Mouse (Mus musculus): ENCODE results near the gene 1700042G07Rik. TPM values are rescaled to one million over a fixed set of nuclear protein-coding genes. Genes with fewer than 3 reads are reported as not detected.

Gene 1700042G07Rik
- total and polyA plus RNA-seq, 2 experiments from 2014 or later: not detected

DNA sequence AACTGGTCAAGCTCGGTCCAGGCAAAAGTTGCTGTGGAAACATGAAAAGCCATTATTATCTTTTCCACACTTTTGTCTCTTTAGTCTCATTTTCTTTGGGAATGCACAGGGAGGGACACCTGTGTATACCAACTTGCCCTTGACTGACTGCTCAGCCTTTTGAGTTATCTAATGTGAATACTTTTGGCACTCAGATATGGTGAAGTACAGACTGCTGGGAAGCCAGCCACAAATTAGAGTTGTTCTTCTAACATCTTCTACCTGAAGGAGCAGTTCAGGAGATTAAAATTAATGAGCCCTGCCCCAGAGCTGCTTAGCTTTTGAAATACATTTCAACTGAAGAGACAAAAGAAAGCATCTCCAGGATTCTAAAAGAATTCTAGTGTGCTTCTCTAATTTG, 45.9 kb downstream of the 1700042G07Rik start:
- H3K27me3 ChIP-seq (ENCODE audit: insufficient read depth, low read length): no peaks in the 10 kb centered on the region
- no peak overlapping the region for H3K9ac ChIP-seq (replicated peaks; ENCODE audit: low read length, poor library complexity, severe bottlenecking)
- no peak overlapping the region for H3K27ac ChIP-seq (ENCODE audit: low read depth, low read length)
- H3K9me3 ChIP-seq (ENCODE audit: low read length): no peaks in the 10 kb centered on the region
- no peak overlapping the region for H3K4me2 ChIP-seq (ENCODE audit: low read depth, low read length, poor library complexity, severe bottlenecking)
- DNase-seq (ENCODE audit: low spot score) (no peak), ATAC-seq (ENCODE audit: low FRiP score) (no peak)
- H3K4me3 ChIP-seq (ENCODE audit: low read depth, low read length): no peak overlapping the region
- WGBS: 89% methylated on average over 1 of the region's 1 CpGs
- TF ChIP-seq CTCF (IDR thresholded peaks at IDR 0.05): no peak
- H3K36me3 ChIP-seq (ENCODE audit: insufficient read depth, low read length): no peaks in the 10 kb centered on the region
- H3K4me1 ChIP-seq (ENCODE audit: insufficient read depth, low read length): peaks cover 4% of the 10 kb centered on the region; the same call in 1 of the 2 replicates

DNA sequence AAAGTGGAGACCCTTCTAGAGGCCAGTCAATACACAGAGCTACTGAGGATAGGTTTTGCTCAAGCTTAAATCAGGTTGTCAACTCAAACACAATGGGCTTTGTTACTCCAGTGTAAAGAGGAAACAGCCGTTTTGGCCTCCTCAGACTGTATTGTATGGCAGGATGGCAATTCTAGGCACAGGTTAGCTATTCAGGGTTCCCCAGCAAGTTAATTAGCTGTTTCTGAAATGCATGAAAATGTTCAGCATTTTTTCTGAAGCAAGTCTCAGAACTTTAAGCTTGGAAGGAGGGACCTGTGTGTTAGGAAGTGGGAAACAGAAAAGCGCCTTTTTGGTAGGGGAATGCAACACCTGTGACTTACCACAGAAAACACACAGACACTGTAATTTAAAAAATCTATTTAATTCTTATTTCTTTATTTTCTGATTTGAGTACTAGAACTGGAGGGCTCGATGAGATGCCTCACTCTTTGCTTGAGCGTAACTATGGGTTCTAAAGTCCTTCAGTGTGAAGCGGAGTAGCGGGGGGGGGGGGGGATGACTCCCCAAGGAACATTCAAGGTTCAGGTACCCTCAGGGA, 47.0 kb downstream of the 1700042G07Rik start:
- peak overlapping the region; percentile 99 for H3K27ac ChIP-seq (ENCODE audit: low read depth, low read length)
- peaks cover 4% of the 10 kb centered on the region; the same call in 1 of the 2 replicates for H3K4me1 ChIP-seq (ENCODE audit: insufficient read depth, low read length)
- H3K4me2 ChIP-seq (ENCODE audit: low read depth, low read length, poor library complexity, severe bottlenecking): peak overlapping the region; percentile 68
- no peaks in the 10 kb centered on the region for H3K9me3 ChIP-seq (ENCODE audit: low read length)
- no peaks in the 10 kb centered on the region for H3K27me3 ChIP-seq (ENCODE audit: insufficient read depth, low read length)
- ATAC-seq (ENCODE audit: low FRiP score): no peak
- TF ChIP-seq CTCF (IDR thresholded peaks at IDR 0.05): no peak
- 4% methylated on average over 6 of the region's 6 CpGs for WGBS
- DNase-seq (ENCODE audit: low spot score): peak; percentile 3
- H3K36me3 ChIP-seq (ENCODE audit: insufficient read depth, low read length): no peaks in the 10 kb centered on the region
- peak overlapping the region; percentile 78 for H3K4me3 ChIP-seq (ENCODE audit: low read depth, low read length)
- peak overlapping the region; percentile 84 for H3K9ac ChIP-seq (replicated peaks; ENCODE audit: low read length, poor library complexity, severe bottlenecking)

DNA sequence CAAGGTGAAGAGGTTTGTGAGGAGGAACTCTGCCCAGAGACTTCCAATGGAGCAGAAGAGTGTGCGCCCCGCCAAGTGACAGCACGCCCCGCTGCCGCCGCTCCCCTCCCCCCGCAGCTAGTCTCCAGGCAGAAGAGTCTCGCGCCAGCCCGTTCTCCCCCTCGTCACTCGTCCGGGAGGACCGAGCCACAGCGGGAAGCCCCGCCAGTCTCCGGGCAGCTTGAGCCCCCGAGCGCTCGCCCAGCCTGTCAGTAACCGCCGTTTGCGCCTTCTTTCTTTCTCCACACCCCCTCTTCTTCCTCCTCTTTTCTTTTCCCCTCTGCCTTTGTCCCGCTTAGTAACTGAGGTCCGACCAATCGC, 47.6 kb downstream of the 1700042G07Rik start:
- Histone ChIP-seq H3K9ac (replicated peaks; ENCODE audit: low read length, poor library complexity, severe bottlenecking) (peak overlapping the region; percentile 84), H3K4me3 (ENCODE audit: low read depth, low read length) (peak overlapping the region; percentile 78), H3K27ac (ENCODE audit: low read depth, low read length) (peak overlapping the region; percentile 99), H3K4me2 (ENCODE audit: low read depth, low read length, poor library complexity, severe bottlenecking) (peak overlapping the region; percentile 68), H3K4me1 (ENCODE audit: insufficient read depth, low read length) (peaks cover 4% of the 10 kb centered on the region; the same call in 1 of the 2 replicates), H3K9me3 (ENCODE audit: low read length) (no peaks in the 10 kb centered on the region), H3K27me3 (ENCODE audit: insufficient read depth, low read length) (no peaks in the 10 kb centered on the region), H3K36me3 (ENCODE audit: insufficient read depth, low read length) (no peaks in the 10 kb centered on the region)
- ATAC-seq (ENCODE audit: low FRiP score) (no peak; the same call in 1 of the 2 replicates), DNase-seq (ENCODE audit: low spot score) (no peak)
- TF ChIP-seq CTCF (IDR thresholded peaks at IDR 0.05): no peak
- 0% methylated on average over 21 of the region's 26 CpGs for WGBS

DNA sequence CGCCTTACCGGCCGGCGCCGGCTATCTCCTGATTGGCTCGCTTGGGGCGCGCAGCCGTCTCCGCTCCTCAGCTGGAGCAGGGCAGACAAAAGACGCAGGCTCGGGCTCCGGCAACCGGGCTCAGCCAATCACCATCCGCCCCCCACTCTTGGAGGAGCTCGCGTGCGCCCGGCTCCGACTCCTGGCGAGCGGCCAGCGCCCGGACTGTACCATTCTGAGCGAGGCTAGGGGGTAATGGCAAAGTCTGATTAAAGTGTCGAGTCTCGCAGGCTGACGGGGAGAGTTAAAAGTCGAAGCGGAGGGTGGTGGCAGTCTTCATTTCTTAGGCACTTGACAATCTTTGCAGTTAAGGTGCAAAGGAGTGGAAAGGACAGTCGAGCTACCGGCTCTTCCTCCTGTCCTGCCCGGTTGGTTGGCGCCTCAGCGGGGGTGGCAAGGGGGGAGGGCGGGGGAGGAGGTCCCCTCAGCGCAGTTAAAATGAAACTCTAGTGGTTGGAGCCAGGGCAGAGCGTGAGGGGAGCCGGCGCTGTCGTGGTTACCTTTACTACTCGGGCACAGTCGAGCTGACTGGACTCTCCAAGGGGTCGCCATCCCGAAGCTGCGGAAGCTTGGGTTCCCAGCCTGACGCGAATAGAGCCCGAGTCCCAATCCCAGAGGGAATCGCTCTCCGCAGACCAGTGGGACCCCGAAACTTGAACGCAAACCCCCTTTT, 48.1 kb downstream of the 1700042G07Rik start, which contains the start of gene Pik3r3:
Gene Pik3r3 (plus strand): TSS at position 479 of the 712 bp plus-strand sequence.
- under 1% methylated on average over 51 of the region's 53 CpGs for WGBS
- Histone ChIP-seq H3K36me3 (ENCODE audit: insufficient read depth, low read length) (no peaks in the 10 kb centered on the region), H3K4me3 (ENCODE audit: low read depth, low read length) (peak within 1 kb of the TSS; percentile 78), H3K27ac (ENCODE audit: low read depth, low read length) (peak within 1 kb of the TSS; percentile 99), H3K27me3 (ENCODE audit: insufficient read depth, low read length) (no peaks in the 10 kb centered on the region), H3K9me3 (ENCODE audit: low read length) (no peaks in the 10 kb centered on the region), H3K9ac (replicated peaks; ENCODE audit: low read length, poor library complexity, severe bottlenecking) (peak within 1 kb of the TSS; percentile 84), H3K4me2 (ENCODE audit: low read depth, low read length, poor library complexity, severe bottlenecking) (peak within 1 kb of the TSS; percentile 68), H3K4me1 (ENCODE audit: insufficient read depth, low read length) (peaks cover 4% of the 10 kb centered on the region; the same call in 1 of the 2 replicates)
- peak; percentile 2; the same call in 1 of the 2 replicates for TF ChIP-seq CTCF (IDR thresholded peaks at IDR 0.05)
- DNase-seq (ENCODE audit: low spot score) (peak; percentile 99), ATAC-seq (ENCODE audit: low FRiP score) (peak; percentile 99)

DNA sequence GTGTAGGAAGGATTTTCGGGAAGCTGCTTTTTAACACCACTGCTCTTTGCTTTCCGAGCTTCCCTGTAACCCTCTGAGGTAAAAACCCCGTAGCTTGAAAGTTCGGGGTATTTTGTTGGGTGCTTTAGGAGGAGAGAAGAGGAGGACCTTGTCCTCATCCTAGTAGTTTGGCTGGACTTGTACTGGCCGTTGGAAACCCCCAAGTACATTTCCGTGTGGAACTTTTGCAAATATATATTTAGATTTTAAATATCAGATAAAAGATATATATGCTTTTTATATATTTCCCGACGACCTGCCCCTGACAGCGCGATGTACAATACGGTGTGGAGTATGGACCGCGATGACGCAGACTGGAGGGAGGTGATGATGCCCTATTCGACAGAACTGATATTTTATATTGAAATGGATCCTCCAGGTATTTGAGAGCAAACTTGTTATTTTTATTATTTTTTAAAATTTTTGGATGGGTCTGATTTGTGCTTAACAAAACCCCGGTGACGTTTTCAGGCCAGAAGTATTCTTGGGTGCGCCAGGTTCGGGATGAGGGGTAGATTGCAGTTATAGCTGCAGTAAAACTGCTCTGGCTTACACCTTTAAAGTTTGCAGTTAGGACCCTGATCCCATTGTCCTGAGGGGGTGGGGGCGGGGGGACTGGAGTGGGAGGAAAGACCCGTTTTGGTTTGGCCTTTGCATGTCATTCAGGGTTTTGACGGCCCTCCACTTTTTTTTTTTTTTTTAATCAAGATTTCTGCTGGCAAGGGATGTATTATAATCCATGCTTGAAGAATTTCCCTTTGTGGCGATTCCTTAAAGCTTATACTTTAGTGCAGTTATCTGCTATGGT, 49.0 kb downstream of the 1700042G07Rik start:
- TF ChIP-seq CTCF (IDR thresholded peaks at IDR 0.05): no peak
- under 1% methylated on average over 23 of the region's 23 CpGs for WGBS
- no peaks in the 10 kb centered on the region for H3K27me3 ChIP-seq (ENCODE audit: insufficient read depth, low read length)
- ATAC-seq (ENCODE audit: low FRiP score) (no peak), DNase-seq (ENCODE audit: low spot score) (peak; percentile 30)
- H3K9ac ChIP-seq (replicated peaks; ENCODE audit: low read length, poor library complexity, severe bottlenecking): peak overlapping the region; percentile 84
- peak overlapping the region; percentile 68 for H3K4me2 ChIP-seq (ENCODE audit: low read depth, low read length, poor library complexity, severe bottlenecking)
- H3K27ac ChIP-seq (ENCODE audit: low read depth, low read length): peak overlapping the region; percentile 99
- no peaks in the 10 kb centered on the region for H3K36me3 ChIP-seq (ENCODE audit: insufficient read depth, low read length)
- peak overlapping the region; percentile 78 for H3K4me3 ChIP-seq (ENCODE audit: low read depth, low read length)
- no peaks in the 10 kb centered on the region for H3K9me3 ChIP-seq (ENCODE audit: low read length)
- peaks cover 4% of the 10 kb centered on the region; the same call in 1 of the 2 replicates for H3K4me1 ChIP-seq (ENCODE audit: insufficient read depth, low read length)

Measured in midbrain, postnatal 0 days (tissue).